Mouse (Mus musculus) urinary bladder, postnatal 25 days (tissue): ENCODE data around the gene Hoxb1.

Source experiments
- DNase-seq: peaks from one replicate; pipeline ENCODE4 v3.0.0; 2022; ENCODE audit warnings: low spot score

Gene Hoxb1

DNA sequence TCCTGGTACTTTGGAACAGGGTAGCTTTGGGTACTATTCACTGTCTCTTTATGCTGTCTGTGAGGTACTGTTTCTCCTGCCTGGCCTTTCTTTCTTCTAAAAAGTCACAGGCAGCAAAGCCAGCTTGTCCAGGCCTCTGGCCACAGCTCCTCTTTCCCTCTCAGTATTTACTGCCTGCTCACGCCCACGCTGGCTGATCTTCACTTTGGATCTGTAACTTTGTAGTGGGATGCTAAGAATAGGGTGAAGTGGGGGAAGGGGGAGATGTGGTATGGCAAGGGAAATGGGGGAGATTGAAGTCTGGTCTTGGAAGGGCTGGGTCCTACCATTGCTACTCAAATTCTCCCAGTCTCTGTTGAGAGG lies 31.6 kb upstream of the Hoxb1 start:
- DNase-seq, result no peak

DNA sequence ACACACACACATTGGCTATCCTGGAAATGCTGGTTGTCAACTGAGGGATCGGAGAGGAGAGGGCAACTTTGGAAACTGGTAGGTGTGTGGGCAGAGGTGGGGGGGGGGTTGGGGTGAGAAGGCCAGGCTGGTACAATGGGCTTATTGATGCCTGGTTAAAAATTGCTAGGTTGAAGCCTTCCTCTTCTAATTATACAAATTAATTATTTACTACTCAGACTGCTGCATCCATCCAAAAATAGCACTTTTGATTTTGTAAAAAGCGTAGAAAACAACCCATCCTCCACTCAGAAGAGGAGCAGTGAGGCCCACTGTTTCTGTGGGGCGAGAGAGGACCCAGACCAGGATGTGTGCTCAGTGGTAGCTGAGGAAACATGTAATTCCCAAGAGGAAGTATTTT lies 30.6 kb upstream of the Hoxb1 start:
- DNase-seq, result no peak

DNA sequence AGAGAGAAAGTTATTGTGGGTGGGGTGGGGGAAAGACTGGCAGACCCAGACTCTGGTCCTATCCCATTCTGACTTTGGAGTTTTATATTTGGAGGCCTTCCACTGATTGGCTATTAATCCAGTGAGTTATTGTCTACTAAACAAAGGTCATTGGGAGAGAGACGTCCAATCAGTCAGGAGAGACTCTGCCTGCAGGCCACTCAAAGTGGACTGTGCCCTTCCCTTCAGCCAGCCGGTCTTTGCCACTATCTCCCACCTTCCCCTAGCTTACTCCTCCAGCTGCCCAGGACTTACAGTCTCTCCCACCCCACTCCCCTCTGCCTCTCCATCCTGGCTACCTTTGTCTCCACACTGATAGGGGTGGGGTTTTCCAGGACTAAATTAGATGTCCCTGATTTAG lies 29.0 kb upstream of the Hoxb1 start:
- no peak for DNase-seq

DNA sequence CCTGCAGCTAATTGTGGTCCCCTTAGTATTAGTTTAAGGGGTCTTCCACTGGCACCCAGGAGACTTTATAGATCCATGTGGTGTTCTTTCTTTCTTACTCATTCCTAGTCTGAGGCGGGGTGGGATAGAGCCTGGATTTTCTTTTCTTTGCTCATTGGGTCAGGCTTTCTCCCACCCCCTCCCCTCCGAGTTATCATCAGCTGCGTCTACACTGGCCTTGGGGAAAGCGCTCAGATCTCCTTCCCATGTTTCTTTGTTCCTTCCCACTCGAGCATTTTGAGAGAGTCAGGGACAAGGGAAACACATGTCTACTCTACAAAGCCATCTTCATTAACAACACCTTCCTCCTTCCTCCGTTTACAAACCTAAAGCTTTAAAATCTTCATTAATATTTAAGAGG lies 28.5 kb upstream of the Hoxb1 start:
- no peak for DNase-seq

DNA sequence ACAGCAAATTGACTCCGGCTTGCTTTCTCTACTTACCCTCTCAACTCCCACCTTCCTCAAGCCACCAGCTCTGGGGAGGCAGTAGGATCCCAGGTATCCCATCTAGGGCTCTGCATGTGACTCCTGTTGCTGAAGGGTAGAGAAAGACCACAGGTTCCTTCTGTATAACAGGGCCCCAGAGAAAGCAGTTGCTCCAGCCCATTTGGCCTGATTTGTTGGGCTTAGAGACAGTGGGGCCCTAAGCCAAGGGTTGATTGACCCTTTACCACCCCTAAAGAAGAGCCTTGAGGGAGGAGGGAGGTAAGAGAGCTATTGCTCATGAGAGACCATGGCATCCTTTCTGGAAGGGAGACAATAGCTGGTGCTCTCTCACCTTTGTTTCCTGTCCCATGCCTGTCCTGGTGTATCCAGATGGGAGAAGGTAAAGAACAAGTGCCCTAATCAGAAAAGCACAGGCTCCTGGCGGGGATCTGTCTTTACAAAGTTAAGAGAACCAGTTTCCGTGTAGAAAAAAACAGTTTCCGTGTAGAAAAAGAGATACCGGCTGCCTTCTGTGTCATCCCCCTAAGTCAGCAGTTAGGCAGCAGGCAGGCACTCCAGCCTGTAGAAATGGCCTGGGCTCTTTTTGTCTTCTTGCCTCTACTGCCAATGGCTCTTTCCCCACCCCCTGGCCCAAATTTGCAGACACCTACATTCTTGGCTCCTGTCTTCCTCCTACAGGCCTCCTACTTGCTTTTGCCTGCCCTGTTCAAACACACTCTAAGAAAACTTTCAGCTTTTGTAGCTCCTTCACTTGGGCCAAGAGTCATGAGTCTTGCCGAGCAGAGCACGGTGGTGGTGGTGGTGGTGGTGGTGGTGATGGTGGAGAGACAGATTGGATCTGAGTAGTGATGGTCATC lies 26.3 kb upstream of the Hoxb1 start:
- no peak for DNase-seq

DNA sequence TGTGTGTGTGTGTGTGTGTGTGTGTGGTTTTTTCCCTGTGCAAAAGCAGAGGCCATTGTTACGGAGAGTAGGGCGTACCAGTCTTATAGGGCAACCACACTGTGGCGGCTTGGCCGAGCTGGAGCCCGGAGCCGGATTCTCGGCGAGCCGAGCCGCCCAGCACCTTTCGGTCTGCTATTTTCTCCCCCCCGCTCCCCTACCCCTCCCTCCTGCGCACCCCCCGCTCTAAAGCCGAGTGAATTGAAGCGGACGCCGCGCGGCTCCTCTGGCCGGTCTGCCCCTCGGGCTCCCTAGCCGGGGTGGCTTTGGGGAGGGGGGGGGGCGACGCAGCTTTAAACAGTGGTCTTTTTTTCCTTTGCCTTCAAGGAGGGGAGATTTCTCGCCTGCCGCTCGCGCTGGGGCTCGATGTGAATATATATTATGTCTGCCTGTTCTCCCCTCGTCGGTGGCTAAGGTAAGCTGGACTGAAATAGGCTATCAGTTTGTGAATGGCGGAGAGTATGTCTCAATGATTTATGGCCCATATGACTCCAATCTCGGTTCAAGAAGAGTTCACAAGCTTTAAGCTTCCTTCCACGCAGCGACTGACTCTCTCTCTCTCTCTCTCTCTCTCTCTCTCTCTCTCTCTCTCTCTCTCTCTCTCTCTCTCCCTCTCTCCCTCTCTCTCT lies 24.7 kb upstream of the Hoxb1 start:
- no peak for DNase-seq

DNA sequence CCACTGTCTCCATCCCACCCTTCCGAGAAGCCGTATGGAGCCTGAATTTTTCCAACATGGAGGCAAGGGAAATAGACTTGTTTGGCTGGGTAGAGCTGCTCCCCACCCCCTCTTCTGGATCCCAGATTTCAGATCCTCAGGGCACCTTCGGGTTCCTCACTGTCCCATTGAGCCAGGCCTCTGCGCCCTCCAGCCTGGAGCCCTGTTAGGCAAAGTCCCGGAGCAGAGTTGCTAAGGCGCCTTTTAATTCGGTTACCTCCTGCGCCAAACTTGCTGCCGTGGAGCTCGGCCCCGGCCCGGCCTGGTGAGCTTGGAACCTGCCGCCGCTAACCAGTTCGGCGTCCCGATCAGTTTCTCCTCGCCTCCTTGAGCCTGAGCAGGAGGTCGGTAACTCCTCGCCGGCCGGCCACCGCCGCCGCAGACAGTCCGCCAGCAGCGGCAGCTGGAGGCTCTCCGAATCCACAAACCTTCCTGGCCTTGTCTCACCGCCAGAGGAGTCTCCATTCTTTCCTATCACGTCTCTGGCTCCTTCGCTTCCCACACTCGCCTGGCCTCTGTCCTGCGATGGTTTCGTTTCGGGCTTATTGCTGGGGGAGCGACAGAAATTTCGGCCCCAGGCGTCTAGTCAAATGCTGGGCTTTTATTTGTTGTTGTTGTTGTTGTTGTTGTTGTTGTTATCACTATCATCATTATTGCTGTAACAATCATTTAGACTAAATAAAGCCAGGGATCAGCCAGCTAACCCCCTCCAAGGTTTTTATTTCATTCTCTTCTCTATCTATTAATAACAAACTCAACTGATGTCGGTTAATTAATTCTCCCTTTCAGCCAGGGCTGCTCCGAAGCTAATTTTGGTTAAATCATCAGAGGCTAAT lies 23.6 kb upstream of the Hoxb1 start:
- no peak for DNase-seq

DNA sequence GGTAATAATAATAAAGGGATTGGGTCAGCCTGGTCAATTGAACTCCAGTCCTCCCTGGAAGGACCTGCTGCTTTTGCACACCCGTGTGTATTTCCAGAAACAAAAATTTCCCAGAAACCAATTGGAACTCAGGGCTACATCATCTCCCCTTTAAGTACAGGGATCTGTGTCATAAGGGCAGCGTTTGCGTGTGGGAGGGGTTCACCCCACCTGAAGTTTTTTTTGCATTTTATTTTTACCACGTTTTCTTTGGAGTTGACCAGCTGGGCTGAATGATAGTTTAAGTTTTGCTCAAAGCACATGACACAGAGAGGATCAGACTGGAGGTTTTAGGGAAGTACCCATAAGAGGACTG lies 23.0 kb upstream of the Hoxb1 start:
- DNase-seq, result no peak

DNA sequence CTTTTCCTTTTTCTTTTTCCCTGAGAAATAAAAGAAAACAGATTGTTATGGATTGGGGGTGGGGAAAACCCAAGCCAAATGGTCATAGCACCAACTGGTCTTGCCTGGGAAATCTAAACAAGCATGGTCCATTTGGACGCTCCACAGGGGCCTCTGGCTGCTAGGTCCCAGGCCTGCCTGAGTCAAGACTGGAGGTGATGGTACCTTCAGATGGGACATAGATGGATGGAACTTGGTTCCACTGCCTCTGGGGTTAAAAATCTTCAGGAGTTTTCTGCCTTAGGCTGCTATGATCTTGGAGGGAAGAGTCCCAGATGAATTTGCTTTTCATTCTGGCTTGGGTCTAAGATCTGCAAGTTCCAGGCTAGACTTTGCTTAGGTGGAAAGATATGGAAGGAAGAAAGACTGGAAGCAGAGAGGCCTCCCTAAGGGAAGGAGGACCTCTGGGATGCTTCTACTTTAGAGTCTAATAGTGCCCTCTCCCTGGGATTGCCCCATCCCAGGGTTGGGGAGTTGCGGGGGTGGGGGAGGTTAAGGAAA lies 22.3 kb upstream of the Hoxb1 start:
- no peak for DNase-seq

DNA sequence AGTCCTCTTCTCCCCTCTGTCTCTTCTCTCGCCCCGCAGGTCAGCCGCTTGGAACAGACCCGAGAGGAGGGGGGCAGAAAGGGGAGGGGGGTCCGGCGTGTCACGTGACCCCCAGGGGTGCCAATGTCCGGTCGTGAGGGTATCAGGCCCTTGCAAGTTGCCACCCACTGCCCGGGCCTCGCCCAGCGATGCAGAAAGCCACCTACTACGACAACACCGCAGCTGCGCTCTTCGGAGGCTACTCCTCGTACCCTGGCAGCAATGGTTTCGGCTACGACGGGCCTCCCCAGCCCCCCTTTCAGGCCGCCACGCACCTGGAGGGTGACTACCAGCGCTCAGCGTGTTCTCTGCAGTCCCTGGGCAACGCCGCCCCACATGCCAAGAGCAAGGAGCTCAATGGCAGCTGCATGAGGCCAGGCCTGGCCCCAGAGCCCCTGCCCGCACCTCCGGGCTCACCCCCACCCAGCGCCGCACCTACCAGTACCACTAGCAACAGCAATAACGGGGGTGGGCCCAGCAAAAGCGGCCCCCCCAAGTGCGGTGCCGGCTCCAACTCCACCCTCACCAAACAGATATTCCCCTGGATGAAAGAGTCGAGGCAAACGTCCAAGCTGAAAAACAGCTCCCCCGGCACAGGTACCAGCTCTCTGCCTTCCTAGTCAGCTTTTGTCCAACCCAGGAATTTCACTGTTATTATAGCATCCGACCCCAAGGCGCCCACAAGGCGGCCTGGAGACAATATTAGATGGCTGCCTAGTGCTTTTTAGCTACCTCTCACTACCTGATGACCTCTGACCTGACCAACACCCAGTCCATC lies 21.3 kb upstream of the Hoxb1 start:
- no peak for DNase-seq

DNA sequence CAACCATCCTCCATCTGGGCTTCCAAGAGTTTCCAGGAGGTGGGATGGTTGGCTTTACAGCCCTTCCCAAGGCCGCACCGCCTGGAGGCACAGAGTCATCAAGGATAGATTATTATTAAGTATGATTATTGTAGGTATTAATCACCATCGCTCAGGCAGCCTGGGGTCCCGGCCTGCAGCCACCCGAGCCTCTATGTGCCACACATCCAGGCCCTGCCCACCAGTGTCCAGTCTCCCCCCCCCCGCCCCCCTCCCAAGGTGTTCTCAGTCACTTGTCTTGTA lies 20.7 kb upstream of the Hoxb1 start:
- DNase-seq, result no peak

DNA sequence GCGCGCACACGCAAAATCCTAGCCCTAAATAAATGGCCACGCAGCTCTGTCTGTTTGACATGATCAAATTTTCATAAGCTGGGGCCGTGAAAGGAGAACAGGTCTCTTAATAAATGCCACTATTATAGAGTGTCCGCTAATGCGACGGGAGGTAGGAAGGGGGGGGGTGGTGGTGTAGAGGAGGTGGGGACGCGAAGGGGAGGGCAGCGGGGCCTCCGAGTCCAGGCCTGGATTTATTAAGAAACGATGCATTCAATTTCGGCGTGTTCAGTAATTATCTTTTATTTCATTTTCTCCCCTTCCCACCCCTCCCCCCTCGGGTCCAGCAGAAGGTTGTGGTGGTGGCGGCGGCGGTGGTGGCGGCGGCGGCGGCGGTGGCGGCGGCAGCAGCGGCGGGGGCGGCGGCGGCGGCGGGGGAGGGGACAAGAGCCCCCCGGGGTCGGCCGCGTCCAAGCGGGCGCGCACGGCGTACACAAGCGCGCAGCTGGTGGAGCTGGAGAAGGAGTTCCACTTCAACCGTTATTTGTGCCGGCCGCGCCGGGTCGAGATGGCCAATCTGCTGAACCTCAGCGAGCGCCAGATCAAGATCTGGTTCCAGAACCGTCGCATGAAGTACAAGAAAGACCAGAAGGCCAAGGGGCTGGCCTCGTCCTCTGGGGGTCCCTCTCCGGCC lies 20.2 kb upstream of the Hoxb1 start:
- no peak for DNase-seq

DNA sequence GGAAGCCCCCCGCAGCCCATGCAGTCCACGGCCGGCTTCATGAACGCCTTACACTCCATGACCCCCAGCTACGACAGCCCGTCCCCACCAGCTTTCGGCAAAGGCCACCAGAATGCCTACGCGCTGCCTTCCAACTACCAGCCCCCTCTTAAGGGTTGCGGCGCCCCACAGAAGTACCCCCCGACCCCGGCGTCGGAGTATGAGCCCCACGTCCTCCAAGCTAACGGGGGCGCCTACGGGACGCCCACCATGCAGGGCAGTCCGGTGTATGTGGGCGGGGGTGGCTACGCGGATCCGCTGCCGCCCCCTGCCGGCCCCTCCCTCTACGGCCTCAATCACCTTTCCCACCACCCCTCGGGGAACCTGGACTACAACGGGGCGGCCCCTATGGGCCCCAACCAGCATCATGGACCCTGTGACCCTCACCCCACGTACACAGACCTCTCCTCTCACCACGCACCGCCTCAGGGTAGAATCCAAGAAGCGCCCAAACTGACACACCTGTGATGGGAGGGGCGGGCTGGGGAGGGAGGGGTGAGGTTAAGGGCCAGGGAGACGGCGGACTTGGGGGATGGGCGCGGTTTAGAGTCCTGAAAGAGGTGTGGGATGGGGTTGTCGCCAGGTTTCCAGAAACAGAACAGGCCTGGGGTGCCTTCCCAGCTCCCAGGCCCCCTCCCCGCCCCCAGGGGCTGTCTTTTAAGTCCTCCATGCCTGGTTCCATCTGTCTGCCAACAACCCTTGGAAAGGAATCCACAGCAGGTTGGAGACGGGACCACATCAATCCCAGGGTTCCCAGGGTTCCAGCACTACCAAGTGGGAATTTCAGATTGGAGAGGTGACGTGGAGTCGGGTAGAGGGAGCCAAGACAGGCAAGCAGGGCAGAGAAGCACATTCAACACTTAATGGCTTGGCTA lies 19.4 kb upstream of the Hoxb1 start:
- no peak for DNase-seq

DNA sequence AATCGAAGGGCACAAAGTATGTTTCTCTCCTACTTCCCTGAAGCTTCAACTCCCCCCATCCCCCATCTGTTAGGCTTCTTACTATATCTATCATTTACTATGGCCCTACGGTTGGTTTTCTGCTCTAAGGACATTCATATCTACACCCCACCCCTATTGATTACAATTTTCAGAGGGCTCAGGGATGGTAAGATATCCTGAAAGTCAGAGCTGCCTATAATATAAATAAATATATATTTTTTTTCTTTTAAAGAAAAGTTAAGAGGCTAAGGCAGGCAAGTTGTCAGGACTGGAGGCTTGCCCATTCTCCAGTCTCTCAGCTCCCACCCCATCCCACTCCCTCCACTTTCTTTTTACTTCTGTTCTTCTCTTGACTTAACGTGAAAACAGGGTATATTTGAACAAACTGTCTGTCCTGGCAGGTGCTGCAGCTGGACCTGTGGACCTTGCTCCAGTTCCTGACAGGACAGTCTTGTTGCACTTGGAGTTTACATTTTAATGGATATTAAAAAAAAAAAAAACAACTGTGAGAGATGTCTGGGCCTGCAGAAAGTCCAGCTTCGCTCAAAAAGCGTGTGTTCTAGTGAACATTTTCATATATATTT lies 18.5 kb upstream of the Hoxb1 start:
- DNase-seq, result no peak

DNA sequence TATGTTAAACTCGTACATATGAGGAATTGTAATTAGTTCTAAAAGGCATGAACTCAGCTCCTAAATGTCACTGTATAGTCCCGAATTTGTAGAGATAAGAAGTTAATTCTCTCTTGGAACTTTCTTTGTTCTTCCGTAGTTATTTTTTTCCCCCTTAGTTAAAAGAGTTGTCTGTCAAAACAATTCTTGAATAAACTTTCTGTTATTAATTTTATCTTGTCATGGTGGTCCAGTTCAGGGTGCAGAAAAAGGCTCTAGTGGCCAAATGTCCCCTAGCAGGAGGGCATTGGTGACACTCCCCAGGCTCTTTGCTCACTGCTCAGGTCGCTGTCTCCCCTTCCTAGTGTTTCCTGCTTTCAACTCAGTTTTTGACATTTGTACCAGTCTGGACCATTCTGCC lies 17.8 kb upstream of the Hoxb1 start:
- DNase-seq, result no peak

DNA sequence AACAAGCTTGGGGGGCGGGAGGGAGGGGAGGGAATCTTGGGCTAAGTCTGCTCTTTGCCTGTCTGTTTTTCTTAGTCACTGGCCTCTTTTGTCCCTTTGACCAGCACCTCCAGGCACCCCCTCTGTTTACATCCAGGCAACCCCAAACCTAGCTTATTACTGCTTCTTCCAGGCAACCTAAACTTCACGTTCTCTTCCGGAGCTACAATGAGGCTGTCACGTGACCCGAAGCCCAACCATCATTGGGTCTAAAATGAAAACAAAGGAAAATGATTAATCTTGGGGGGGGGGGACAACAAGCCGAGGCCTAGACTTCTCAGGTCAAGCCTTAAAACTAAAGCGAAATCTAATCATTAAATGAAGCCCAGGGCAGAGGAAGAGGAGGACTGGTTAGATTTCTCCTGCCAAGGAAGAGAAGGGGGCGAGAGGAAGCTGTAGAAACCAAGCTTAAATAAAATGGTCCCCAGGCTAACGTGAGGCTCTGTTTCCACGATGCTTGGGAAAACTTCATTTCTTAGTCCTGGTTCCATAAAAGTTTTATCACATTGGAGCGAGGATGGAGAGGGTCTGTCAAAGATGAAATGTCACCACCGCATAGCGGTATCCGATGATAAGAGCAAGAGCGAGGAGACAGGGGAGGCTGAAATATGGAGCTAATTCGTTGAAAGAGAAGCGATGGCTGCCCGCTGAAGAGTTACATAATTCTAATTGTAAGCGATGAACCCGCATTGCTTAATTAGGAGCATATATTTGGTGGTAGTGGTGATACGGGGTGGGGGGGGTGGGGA lies 17.2 kb upstream of the Hoxb1 start:
- no peak for DNase-seq

DNA sequence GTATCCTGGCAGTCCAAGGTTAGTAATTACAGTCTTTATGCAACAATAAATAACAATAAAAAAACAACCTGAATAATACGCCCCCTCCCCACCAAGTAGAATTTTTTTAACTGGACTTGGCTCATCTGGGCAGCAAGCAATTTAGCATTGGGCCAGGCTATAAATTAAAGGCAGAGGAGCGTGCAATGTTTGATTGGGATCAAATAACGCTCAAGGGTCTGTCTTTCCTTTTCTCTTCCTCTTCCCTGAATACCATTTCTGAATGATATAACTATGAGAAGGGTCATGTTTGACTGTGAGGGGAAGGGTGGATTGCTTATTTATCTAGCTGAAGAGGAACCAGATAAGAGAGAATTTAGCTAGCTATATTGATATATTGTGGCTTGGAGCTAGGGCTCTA lies 16.6 kb upstream of the Hoxb1 start:
- no peak for DNase-seq

DNA sequence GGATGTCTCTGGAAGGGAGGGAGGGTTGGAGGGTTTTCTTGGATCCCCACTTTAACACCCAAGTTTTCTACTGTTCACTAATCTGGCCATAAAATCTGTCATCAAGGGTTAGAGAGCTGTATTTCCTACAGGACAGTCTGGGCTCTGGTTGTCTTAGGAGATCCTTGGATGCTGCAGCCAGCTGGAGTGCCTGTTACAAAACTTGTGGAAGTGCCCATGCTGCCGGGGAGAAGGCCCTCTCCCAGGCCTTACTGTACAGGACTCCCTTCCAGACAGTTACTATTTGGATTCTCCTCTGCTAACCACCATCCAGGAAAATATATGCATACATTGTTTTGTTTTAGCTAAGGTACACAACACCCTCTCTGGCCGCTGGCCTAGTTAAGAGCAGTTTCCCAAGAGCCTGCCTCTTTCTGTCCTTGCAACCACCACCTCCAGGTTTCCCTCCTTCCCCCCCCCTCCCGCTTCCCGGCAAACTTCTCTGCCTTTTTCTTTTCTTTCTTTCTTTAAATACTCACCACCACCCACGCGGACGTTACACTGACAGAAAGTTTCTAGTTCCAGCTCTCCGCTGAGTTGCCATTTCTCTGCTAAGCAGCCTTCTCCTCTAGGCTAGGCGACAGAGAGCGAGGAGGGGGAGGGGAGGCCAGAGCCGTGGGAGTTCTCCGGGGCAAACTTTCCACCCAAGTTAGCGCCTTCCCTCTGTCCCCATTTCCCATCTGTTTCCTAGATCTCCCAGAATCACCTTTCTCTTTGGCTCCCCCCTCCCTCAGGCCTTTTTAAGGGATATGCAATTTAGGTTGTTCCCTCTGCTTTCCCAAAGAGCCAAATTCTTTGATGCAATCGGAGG lies 15.8 kb upstream of the Hoxb1 start:
- no peak for DNase-seq
